Mouse (Mus musculus): ENCODE data around the gene Polr3h.

The Polr3h gene

GRCm38 (mm10) chr15:81872262-81873136 lies 53.5 kb downstream of the Polr3h start, which contains the start of gene Aco2:
Gene Aco2, plus strand, starts transcription at chr15:81872309.
- peak; percentile 99 for DNase-seq (ENCODE audit: low spot score in 2 of 2)

DNA sequence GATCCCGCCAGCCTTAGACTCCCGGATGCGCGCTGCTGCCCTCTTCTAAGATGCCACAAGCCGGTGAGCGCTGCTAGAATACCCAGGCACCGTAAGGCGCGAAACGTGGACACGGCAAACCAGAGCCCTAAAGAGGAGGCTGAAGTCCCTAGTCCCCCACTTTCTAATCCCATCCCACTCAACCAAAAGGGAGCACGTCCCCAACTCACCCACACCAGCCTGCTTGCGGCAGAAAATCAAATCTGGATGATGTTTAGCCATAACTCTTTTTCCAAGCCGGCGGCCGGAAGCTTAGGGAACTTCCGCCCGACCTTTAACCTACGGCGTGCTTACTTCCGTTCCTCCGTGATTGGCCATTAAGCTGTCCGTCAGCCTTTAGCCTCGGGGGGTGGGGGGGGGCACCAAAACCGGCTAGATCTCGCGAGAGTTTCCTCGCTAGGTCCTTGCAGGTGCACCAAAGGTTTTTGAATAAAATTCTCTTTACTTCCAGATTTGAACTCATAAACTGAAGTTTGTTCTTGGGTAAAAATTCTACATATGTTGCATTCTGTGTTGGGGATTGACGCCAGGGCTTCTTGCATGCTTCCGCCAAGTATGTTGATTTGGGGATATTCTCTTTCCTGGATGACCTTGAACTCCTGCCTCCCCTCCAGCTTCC lies 54.3 kb downstream of the Polr3h start, which contains the start of gene Phf5a:
Phf5a (minus strand) TSS at position 308 of the 658 bp plus-strand sequence.
- DNase-seq (ENCODE audit: low spot score in 2 of 2) = peak; percentile 81 to 90

DNA sequence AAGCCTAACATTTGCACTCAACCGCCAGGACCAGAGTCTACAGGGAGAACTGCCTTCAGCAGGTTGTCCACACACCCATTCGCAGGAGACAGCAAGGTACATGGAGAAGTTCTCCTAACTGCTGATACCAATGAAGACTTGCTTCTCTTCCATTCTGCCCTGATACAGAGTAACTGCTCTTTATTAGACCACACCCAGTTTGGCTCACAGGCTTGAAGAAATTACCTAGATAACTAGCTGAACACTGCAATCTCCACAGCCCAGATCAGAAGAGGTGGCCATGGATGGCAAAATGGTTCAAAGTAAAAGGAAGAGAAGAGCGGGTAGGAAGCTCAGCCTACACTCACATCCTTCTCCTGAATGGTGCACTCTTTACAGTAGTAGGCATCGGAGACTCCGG lies 56.1 kb downstream of the Polr3h start:
- DNase-seq (ENCODE audit: low spot score in 2 of 2) = no peak

GRCm38 (mm10) chr15:81864238-81864637 lies 61.8 kb downstream of the Polr3h start:
- no peak for DNase-seq (ENCODE audit: low spot score in 2 of 2)

DNA sequence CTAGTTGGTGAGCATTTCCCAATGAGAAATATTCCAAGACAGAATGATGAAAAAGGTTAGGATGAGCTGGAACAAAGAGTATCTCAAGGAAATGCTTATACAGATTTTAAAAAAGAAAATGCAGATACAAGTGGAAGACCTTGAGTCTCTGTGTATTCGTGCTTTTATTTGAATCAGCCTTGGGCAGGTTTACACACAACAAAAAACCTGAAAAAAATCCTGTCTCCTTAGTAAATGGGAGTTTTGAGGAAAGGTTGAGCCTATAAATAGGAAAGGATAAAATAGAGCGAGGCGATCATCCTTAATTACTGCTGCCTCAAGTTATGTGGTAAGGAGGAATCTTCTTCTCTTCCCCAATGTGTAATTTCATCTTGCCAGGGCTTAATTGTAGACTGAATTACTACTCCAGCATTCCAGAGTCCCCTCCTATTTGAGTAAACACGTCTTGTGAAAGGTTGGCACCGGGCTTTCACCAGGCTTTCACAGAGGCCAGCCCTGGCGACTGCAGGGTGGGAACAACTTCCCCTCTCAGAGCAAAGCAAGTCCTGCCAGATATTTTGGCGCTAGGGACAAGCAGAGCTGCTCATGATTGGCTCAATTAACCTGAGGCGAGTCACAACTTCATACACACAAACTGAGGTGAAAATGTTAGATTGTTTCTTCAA lies 65.4 kb downstream of the Polr3h start:
- DNase-seq (ENCODE audit: low spot score in 2 of 2) = no peak

GRCm38 (mm10) chr15:81859330-81860255 lies 66.4 kb downstream of the Polr3h start:
- peak; percentile 76 to 84 for DNase-seq (ENCODE audit: low spot score in 2 of 2)

DNA sequence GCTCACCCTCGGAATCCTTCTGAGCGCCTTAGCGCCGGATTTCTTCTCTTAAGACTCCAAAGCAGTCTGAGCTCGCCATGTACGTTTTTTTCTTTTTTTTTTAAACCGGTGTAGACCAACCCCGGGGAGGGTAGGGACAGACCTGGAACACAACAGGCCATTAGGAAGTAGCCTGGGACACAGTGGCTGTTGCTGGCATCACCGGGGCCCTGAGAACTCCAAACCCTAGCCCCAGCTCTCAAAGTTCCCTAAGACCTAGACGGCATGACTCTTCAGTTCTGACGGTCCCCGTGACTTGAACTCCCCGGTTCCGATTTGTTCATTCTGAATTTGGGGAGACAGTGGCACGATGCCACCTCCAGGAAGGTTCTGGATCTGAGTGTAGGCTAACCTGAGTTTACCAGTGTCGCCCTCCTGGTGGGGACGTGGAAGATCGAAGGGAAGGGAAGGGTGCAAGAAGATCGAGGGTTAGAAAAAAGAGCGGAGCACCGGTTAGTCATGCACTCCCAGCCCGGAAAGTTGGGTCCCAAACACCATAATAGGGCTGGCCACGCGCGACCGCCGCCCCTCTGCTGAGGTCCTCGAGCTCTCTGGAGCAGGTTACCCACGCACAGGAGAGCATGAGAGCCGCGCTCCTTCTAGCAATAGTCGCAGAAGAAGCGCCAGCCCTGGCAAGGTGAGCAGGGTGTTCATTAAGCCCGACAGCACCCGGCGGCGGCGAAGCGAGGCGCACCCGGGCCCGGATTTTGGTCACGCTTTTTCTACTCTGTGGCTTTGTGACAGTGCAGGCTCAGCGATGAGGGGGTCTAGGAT lies 67.3 kb downstream of the Polr3h start, which contains the start of gene Tob2:
Tob2 (minus strand) TSS at position 280 of the 813 bp plus-strand sequence.
- DNase-seq (ENCODE audit: low spot score in 2 of 2) = peak; percentile 63 to 86

DNA sequence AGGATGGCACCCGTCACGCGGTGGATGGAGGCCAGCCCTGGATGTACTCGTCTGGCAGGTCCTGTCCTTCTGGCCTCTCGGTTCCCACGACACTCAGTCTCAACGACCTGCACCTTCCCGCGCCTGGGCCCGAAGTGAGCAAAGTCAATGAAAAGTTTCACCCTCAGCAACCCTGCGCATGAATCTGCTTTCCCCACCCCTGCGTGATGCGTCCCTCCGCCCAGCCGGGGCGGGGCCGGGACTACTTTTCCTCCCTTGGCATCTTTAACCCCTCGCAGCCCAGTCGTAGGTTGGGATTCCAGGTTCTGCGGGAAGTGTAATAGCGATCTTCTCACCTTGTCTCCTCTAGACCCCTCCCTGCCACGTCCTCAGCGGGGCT lies 67.9 kb downstream of the Polr3h start:
- peak; percentile 90 to 94 for DNase-seq (ENCODE audit: low spot score in 2 of 2)

DNA sequence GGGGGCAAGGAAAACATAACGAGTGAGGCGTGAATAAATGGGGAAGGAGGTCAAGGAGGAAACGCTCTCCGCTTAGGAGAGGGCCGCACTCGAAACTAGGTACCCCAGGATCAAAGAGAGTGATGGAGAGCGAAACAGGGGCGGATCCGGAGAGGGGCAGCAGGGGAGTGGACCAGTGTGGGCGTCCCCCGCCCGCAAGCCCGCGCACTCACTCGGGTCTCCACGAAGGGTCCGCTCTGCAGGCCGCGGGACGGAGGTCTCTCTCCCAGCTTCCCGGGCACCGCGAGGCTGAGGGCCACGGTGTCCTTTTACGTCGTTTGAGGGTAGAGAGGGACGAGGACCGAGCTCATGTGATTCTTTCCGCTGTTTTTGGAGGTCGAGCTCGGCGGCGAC lies 68.3 kb downstream of the Polr3h start:
- no peak for DNase-seq (ENCODE audit: low spot score in 2 of 2)

DNA sequence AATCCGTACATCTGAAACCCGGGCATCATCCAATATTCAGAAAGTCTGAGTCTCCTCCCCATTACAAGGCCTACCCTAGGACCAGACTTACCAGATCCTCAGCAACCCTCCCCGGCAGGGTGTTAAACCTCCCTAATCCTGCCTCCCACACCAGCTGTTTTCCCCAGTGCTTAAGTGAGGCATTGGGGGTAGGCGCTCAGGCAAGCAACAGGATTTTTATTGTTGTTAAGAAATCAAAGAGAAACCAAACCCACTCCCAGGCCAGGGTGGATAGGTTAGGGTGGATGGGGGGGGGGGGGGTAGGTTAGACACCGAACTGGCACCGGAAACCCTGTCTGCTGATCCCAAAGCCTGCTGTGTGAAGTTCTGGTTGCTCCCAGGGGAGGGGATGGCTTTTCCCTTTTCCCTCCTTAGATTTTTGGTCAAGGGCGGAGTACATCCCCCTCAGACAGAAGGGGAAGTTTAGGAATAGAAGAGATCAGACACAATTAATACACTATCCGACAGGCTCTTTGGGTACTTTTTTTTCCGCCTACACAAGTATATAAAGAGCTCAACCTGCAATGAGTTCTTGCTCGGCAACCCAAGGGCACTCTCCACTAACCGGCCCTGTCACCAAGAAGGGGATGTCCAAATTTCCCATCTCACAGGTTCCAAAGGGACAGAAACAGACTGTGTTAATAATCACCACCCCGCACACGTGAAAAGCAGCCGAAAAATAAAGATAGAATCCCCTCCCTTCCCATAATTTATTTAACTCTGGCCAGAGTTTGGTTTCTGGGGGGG lies 68.9 kb downstream of the Polr3h start:
- no peak for DNase-seq (ENCODE audit: low spot score in 2 of 2)

- DNase-seq (ENCODE audit: low spot score in 2 of 2) = peak; percentile 82 to 88
Observed at GRCm38 (mm10) chr15:81856030-81856790, 69.8 kb downstream of the Polr3h start.

- DNase-seq (ENCODE audit: low spot score in 2 of 2) = no peak
Observed at GRCm38 (mm10) chr15:81853081-81853480, 73.0 kb downstream of the Polr3h start.

GRCm38 (mm10) chr15:81852411-81853000 lies 73.5 kb downstream of the Polr3h start:
- DNase-seq (ENCODE audit: low spot score in 2 of 2) = no peak

DNA sequence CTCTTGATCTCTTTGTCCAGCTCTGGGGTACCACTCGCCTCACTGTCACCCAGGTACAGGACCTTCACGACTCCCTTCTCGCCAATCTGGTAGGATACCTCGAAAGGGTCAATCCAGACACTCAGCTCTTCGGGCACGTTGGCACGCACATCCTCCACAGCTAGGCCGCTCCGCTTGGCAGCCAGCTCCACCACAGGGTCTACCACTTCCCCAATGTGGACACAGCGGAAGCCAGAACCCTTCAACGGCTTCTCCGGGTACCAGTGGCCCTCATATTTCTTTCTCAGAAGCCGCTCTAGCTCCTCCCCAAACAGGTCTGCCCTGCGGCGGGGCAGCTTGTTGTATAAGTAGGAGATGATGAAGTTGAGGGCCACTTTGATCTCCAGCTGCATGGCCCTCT lies 74.7 kb downstream of the Polr3h start:
- no peak for DNase-seq (ENCODE audit: low spot score in 2 of 2)

- no peak for DNase-seq (ENCODE audit: low spot score in 2 of 2)
Observed at GRCm38 (mm10) chr15:81850718-81851117, 75.3 kb downstream of the Polr3h start.

- DNase-seq (ENCODE audit: low spot score in 2 of 2) = no peak
Observed at GRCm38 (mm10) chr15:81849104-81849503, 76.9 kb downstream of the Polr3h start.

DNA sequence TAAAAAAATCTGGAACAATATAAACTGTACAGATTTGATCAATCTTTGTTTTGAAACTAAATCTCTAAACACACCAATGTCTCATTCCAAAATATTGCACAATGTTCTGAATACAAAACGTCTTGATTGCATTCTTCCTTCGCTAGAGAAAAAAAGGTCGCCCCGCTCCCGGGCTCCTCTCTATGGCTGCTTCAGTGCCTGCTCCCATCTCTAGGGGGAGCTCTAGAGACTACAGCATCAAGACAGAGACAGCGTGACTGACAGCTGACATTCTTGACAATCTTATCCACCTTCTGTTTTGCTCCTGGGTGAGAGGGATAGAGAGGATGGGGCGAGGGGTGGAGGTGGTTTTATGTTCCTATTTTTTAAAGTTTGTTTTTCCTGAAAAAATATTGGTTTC lies 77.7 kb downstream of the Polr3h start:
- peak; percentile 70 to 81 for DNase-seq (ENCODE audit: low spot score in 2 of 2)

DNA sequence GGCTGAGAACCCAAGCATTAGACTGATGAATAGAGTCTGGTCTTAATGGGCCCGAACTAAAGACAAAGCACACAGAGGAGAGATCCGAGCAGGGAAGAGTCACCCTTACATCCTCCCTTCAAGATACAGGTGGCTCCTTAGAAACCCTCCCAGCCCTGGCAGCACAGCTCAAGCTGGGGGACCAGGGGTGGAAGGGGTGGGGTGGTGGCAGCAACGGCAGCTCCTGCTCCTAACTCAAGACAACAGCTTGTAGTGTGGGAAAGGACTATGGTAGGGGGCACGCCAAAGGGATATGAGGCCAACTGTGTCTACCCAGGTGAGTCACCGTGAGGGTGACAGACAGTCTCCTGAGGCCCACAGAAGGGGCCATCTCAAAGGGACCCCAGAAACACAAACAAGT lies 78.2 kb downstream of the Polr3h start:
- DNase-seq (ENCODE audit: low spot score in 2 of 2) = no peak
